Mouse (Mus musculus) erythroblast, embryonic 14.5 days (primary cell): ENCODE measurements around the gene Gm12695.

Experiments used
- GATA1 ChIP-seq: IDR thresholded peaks from 2 replicates; pipeline ENCODE4 v1.6.1; 2012; ENCODE audit warnings: low read length, inconsistent platforms, mixed read lengths
- TAL1 ChIP-seq: IDR thresholded peaks from 3 replicates; pipeline ENCODE4 v1.6.1; 2012; ENCODE audit warnings: low read length, inconsistent platforms, mixed read lengths

DNA sequence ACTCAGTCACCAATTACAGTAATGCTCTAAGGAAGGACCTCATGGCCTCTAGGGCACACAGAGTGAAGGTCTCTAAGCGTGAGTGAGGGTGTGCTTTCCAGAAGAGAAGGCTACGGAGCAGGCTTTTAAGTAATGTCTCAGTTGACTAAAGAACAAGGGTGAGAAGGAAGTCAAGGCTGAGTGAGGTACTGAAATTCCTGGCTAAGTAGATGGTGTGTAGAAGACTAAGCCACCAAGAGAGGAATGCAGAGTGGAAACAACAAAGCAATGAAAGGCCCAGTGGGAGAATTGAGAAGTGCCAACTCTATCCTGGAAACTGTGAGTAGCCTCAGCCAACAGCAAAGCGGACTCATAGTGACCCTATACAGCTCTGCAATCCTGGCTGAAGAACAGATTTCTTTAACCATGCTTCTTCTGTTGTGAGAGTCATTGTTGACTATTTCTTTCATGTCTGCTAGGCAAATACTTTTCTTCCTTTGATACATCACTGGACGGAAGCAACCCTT lies 40.6 kb upstream of the Gm12695 start:
- no peak for TF ChIP-seq GATA1
- TF ChIP-seq TAL1 = no peak
